Mouse (Mus musculus) adrenal gland, adult 8-10 months (tissue): ENCODE data around the gene Cilp2. TPM values are rescaled to one million over a fixed set of nuclear protein-coding genes. Genes with fewer than 3 reads are reported as not detected.

Source experiments
- DNase-seq: peaks from one replicate; pipeline ENCODE4 v3.0.0; 2022
- total RNA-seq, 4 experiments: library from RNA; stranded (reverse); gene quantifications; 2 replicates each; pipeline ENCODE4 v1.2.4; 2022

The Cilp2 gene
- total RNA-seq, 4 experiments from 2014 or later: 0.06 to 0.08 TPM; not detected in 2

DNA sequence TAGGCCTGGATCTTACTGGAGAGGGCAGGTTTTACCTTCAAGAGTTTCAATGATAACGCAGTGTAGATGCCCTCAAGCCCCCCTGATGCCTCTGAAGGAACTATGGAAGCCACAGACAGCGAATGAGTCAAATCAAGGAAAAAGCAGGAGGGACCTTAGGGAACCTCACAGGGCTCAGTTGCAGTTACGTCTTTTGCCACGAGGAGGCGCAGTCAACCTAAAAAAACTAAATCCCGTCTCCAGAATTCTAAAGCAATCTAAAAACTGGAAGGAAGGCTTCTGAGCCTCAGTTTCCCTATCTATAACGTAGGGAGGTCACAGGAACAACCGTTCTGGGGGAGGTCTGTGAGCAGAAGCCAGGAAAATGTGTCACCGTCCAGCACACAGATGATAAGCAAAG is 13.3 kb downstream of the Cilp2 start:
- DNase-seq: no peak

DNA sequence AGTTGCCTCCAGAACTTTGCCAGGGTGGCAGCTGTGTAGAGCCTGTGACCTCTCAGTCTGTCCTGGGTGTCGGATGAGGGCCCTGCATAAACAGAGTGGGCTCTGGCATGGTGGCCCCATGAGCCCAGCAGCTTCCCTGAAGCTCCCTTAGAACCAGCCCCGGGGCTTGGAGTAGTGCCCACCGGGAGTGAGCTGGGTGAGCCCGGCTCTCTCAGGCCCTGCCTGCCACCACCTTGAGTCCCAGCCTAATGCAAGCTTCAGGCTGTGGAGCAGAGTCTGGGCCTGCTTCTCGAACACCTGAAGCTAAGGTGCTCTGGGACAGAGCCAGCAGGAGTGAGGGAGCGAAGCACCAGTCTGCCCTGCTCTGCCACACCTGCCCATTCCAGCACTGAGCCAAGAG is 16.6 kb downstream of the Cilp2 start:
- DNase-seq: no peak

GRCm38 (mm10) chr8:69870003-69870765 is 17.3 kb downstream of the Cilp2 start:
- no peak for DNase-seq

DNA sequence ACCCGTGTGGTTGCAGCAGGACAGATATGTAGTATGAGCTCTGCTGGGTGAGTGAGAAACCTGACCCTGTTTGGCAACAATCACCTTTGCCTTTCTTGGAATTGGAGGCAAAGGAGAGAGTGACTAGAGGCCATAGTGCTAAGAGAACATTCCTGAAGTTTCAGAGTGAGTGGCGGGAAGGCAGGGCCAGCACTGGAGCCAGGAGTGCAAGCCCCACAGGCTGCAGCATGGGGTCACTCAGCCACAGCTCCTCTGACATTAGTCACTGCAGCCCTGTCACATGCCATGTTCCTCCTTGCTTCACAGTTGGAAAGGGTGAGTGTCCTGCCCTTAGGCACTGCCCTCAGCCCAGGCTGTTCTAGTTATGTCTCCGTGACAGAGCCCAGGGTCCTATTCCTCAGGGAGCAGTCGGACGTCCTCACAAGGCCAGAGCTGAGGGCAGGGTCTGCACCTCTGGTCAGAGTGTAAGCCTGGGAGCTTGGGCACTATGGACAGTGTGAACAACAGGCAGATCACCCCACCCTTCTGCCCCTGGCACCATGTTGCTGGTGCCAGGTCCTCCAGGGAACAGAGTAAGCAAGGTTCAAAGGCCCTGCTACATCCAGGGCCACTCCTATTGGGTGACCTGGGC is 19.7 kb downstream of the Cilp2 start:
- DNase-seq: no peak

GRCm38 (mm10) chr8:69864180-69864579 is 23.3 kb downstream of the Cilp2 start:
- no peak for DNase-seq

DNA sequence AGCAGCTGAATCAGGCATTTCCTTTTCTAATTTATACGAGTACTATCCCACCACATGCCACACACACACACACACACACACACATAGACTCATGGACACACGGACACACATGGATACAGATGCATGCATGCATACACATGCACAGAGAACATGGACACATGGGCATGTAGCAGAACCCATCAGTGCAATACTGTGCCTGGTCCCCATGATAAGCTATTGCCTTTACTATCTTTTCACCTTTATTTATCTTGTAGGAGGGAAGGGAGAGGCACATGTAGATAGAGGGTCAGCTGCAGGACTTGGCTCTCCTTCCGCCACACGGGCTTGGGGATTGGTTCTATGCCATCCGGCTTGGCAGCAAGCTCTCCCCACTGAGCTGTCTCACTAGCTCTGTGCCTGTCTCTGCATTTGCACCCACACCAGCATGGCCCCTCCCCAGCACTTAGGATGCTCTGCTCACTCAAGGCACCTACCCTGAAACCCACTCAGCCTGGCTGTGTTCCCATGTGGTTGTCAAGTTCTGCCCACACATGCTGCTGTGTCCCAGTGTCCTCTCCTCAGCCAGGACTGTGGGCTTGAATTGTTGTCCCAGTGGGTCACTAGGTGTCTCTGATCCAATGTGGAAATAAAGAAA is 24.0 kb downstream of the Cilp2 start:
- DNase-seq: no peak

GRCm38 (mm10) chr8:69861251-69861650 is 26.2 kb downstream of the Cilp2 start:
- DNase-seq: no peak

DNA sequence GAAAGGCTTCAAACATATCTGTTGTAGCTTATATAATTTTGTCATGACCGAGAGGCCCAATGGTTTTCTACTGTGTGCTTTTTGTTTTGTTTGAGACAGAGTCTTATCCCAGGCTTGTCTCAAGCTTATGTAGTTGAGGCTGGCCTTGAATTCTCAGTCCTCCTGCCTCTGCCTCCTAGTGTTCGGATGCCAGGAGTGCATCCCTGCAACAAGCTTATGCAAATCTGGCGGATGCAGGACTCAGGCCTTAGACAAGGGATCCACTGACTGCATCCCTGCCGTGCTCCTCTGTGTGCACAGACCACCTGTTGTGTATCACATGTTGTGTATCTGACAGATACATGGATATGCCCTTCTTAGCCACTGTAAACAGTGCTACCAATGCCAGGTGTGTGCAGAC is 26.7 kb downstream of the Cilp2 start:
- DNase-seq: no peak

- DNase-seq: no peak
Observed at GRCm38 (mm10) chr8:69853869-69854268, 33.6 kb downstream of the Cilp2 start.

DNA sequence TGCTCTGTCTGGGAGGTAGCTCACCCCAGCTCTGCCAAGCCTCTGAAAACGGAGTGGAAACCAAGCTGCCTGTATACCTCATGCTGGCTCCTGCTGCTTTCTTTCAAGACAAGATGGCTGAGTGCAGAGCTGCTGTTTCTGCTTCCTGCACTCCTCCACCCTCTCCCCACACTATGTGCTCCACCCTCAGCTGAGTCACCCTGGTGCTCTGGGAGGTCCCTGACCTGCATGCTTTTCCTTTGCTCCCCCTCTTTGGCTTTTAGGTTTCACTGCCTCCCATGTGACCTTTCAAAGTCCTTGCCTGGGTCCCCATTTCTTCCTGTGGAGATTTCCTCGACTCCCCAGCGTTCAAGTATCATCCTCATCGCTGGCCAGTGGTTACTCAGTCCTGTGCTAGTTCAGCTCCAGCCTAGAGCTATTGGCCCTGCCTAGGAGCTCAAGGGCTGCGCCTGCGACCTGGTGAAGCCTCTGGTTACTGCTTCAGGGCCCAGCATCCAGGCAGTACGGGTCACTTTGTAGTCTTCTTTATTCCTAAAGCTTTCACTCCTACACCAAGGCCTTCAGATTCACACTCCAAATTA is 36.5 kb downstream of the Cilp2 start:
- DNase-seq: no peak

DNA sequence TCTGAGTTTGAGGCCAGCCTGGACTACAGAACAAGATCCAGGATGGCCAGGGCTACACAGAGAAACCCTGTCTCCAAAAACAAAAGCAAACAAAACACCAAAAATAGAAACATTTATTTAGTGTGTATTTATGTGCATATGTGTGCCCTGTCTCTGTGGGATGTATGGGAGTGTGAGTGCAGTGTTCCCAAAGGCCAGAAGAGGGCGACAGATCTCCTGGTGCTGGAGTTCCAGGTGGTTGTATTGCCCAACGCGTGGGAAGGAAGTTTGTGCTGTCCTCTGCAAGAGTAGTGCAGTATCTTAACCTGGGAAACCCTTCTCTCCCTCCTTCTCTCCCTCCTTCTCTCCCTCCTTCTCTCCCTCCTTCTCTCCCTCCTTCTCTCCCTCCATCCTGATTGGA is 37.6 kb downstream of the Cilp2 start:
- no peak for DNase-seq

- peak; percentile 69 for DNase-seq
Observed at GRCm38 (mm10) chr8:69848951-69849350, 38.5 kb downstream of the Cilp2 start.

DNA sequence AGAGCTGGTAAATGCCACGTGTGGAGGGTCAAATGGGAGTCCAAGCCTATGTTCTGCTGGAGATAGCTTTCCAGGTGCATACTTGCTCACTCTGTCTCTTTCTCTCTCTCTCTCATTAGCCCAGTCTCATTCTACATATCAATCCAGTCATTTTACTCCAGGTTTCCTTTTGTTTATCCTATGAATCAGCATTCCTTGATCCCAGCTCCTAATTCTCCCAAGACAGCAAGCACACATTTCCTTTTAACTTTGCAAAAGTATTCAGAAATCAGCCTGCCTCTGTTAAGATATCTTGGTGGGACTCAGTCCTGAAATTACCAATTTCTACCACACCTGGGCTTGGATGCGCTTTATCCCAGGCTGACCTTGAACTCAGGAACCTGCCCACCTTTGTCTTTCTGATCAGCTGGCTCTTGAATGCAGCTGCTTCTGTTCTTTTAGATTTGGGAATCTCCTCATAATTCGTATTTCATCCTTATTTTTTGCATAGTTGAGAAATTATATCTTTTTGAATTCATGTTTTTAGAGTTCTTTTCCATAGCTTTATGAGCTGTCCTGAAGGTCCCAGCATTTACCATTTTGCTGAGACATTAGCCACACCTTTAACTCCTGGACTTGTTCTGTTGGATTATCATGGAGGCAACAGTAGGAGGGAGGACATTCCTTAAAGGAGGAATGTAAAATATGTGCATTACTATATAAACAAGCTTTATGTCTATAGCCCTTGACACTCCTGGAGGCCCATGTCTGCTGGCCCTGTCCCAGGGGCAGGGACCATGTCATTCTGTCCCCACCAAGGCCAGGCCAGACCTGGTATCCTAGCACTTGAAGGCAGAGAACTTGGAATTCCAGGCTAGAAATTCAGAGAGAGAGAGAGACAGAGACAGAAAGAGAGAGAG is 40.1 kb downstream of the Cilp2 start:
- no peak for DNase-seq

DNA sequence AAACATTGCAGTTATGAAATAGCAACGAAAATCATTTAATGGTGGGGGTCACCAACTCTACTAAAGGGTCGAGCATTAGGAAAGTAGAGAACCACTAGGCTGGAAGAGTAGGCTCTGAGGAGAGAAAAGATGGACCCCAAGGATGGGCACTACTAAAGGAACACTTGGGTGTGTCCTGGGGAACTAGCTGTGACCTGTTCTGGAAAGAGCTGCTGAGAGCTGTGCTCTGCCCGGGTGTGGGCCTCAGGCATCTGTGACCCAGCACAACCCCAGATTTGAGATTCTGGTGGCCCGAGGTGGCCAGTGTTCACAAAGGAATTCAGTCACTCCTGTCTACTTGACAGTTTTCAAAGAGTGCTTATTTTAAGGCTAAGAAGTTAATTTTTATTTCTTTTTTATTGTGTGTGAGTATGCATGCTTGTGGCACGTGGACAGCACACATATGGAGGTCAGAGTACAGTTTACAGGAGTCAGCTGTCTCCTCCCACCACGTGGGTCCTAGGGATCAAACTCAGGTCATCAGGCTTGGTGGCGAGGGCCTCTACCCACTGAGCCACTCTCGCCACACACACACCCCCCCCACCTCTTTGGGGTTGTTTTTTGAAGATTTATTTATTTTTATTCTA is 50.3 kb downstream of the Cilp2 start:
- no peak for DNase-seq

DNA sequence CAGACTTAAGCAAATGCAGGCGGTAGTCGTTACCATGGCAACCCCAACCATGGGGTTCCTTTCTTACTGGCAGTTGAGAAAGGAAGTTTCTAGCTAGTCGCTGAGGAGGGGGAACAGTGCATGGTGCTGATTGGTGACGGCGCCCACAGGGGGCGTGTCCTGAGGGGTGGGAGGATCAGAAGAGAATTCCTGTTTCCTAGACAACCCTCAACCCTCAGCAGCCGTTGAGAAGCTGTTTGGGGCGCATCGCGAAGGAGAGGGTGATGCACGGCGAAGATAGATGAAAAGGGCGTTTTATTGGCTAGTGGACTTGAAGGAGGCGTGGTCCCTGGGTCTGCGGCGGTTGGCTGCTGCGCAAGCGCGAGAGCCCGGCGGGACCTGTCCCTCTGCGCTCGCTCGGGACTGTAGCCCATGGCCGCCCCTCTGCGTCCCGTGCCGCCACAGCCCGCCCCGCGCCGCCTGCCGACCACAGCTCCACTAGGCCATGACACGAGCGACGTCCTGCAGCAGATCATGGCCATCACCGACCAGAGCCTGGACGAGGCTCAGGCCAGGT is 55.1 kb downstream of the Cilp2 start, which contains the start of gene Pbx4:
Gene Pbx4 (plus strand): TSS at position 194 of the 556 bp plus-strand sequence.
- DNase-seq: peak; percentile 84

Other genes starting within 250 kb of the Cilp2 start
- 1 to 10 TPM; 2.4 to 3.6 (median 3.3) TPM for gene Zfp964, start 233.2 kb downstream of the Cilp2 start, total RNA-seq
- 10 to 100 TPM; 22.4 to 28.2 (median 25.8) TPM for gene Zfp869, start 177.0 kb downstream of the Cilp2 start, total RNA-seq
- gene Zfp963, start 137.7 kb downstream of the Cilp2 start, total RNA-seq: 1 to 10 TPM; 4.0 to 5.6 (median 4.7) TPM
- gene Gm20422, start 112.8 kb downstream of the Cilp2 start, total RNA-seq: 1 to 10 TPM in 3 of 4 experiments, under 1 TPM in 1; 0.52 to 3.2 (median 2.6) TPM
- 10 to 100 TPM; 38.4 to 44.3 (median 40.4) TPM for gene Atp13a1, start 96.5 kb downstream of the Cilp2 start, total RNA-seq
- gene Zfp866, start 96.5 kb downstream of the Cilp2 start, total RNA-seq: 10 to 100 TPM; 22.8 to 34.3 (median 28.7) TPM
- gene Gmip, start 79.0 kb downstream of the Cilp2 start, total RNA-seq: 10 to 100 TPM; 14.3 to 23.7 (median 18.9) TPM
- gene Lpar2, start 65.3 kb downstream of the Cilp2 start, total RNA-seq: 1 to 10 TPM; 2.4 to 4.8 (median 3.6) TPM
- gene Pbx4, start 55.2 kb downstream of the Cilp2 start, total RNA-seq: 1 to 10 TPM; 1.7 to 3.7 (median 2.7) TPM
- under 1 TPM; 0.34 to 0.59 (median 0.38) TPM for gene Tssk6, start 14.5 kb upstream of the Cilp2 start, total RNA-seq
- gene Ndufa13, start 14.9 kb upstream of the Cilp2 start, total RNA-seq: 100 to 1,000 TPM; 102 to 174 (median 123) TPM
- gene Yjefn3, start 15.0 kb upstream of the Cilp2 start, total RNA-seq: 1 to 10 TPM in 1 of 4 experiments, under 1 TPM in 1, not detected in 2; 0.38 to 1.3 TPM
- gene Gatad2a, start 108.7 kb upstream of the Cilp2 start, total RNA-seq: 100 to 1,000 TPM in 3 of 4 experiments, 10 to 100 TPM in 1; 99.1 to 124 (median 106) TPM
- gene Mau2, start 155.0 kb upstream of the Cilp2 start, total RNA-seq: 10 to 100 TPM; 58.7 to 77.4 (median 63.3) TPM
- gene Sugp1, start 155.1 kb upstream of the Cilp2 start, total RNA-seq: 10 to 100 TPM; 31.6 to 53.3 (median 39.2) TPM
- 1 to 10 TPM in 2 of 4 experiments, under 1 TPM in 2; 0.17 to 1.2 (median 0.85) TPM for gene Tm6sf2, start 185.2 kb upstream of the Cilp2 start, total RNA-seq
- 1 to 10 TPM in 2 of 4 experiments, under 1 TPM in 2; 0.21 to 1.9 (median 0.92) TPM for gene Hapln4, start 195.8 kb upstream of the Cilp2 start, total RNA-seq
- gene Ncan, start 233.2 kb upstream of the Cilp2 start, total RNA-seq: 1 to 10 TPM in 1 of 4 experiments, under 1 TPM in 3; 0.20 to 1.5 (median 0.36) TPM
- gene Nr2c2ap, start 243.6 kb upstream of the Cilp2 start, total RNA-seq: 10 to 100 TPM; 24.5 to 26.7 (median 25.1) TPM